Mouse (Mus musculus): ENCODE measurements around the gene Rsrp1. TPM values are rescaled to one million over a fixed set of nuclear protein-coding genes. Genes with fewer than 3 reads are reported as not detected.

Gene Rsrp1
- polyA plus RNA-seq, 1 experiment from 2014 or later, result 490 TPM

GRCm38 (mm10) chr4:134913413-134913812, 10.0 kb upstream of the Rsrp1 start:
- H3K27ac ChIP-seq, result no peak overlapping the region
- no peak for ATAC-seq (ENCODE audit: low FRiP score)
- peaks cover 16% of the 10 kb centered on the region for H3K4me1 ChIP-seq
- 29% methylated on average over 3 of the region's 3 CpGs for WGBS
- H3K27me3 ChIP-seq, result no peaks in the 10 kb centered on the region
- peaks cover 29% of the 10 kb centered on the region for H3K36me3 ChIP-seq (replicated peaks)
- peak overlapping the region; percentile 88 for H3K4me3 ChIP-seq (replicated peaks)
- H3K4me2 ChIP-seq, result peak overlapping the region; percentile 67
- peak overlapping the region; percentile 95; the same call in 1 of the 2 replicates for H3K9ac ChIP-seq
- 0 out of 2 replicates have a peak, but pooled peaks cover 4% of the 10 kb centered on the region for H3K9me3 ChIP-seq

GRCm38 (mm10) chr4:134914122-134914863, 9.1 kb upstream of the Rsrp1 start:
- 2% methylated on average over 43 of the region's 43 CpGs for WGBS
- peak; percentile 69 for ATAC-seq (ENCODE audit: low FRiP score)
- H3K4me2 ChIP-seq, result peak overlapping the region; percentile 67
- H3K27ac ChIP-seq, result peak overlapping the region; percentile 86
- peak overlapping the region; percentile 95 for H3K9ac ChIP-seq
- H3K27me3 ChIP-seq, result no peaks in the 10 kb centered on the region
- peaks cover 16% of the 10 kb centered on the region for H3K4me1 ChIP-seq
- H3K4me3 ChIP-seq (replicated peaks), result peak overlapping the region; percentile 88
- H3K9me3 ChIP-seq, result 0 out of 2 replicates have a peak, but pooled peaks cover 4% of the 10 kb centered on the region
- H3K36me3 ChIP-seq (replicated peaks), result peaks cover 20% of the 10 kb centered on the region

GRCm38 (mm10) chr4:134914864-134915209, 8.6 kb upstream of the Rsrp1 start, which contains the start of gene Tmem50a:
Gene Tmem50a, minus strand, starts transcription at chr4:134915024.
- Histone ChIP-seq H3K9ac (peak within 1 kb of the TSS; percentile 95), H3K36me3 (replicated peaks) (peaks cover 17% of the 10 kb centered on the region), H3K27me3 (no peaks in the 10 kb centered on the region), H3K27ac (peak within 1 kb of the TSS; percentile 86), H3K4me3 (replicated peaks) (peak within 1 kb of the TSS; percentile 88), H3K4me2 (peak within 1 kb of the TSS; percentile 67), H3K9me3 (0 out of 2 replicates have a peak, but pooled peaks cover 4% of the 10 kb centered on the region), H3K4me1 (peaks cover 16% of the 10 kb centered on the region)
- WGBS, result under 1% methylated on average over 25 of the region's 25 CpGs
- peak; percentile 94 for ATAC-seq (ENCODE audit: low FRiP score)

- H3K4me2 ChIP-seq, result peak overlapping the region; percentile 67
- peak overlapping the region; percentile 95 for H3K9ac ChIP-seq
- 0 out of 2 replicates have a peak, but pooled peaks cover 4% of the 10 kb centered on the region for H3K9me3 ChIP-seq
- 59% methylated on average over 14 of the region's 14 CpGs for WGBS
- ATAC-seq (ENCODE audit: low FRiP score), result peak; percentile 22; the same call in 1 of the 2 replicates
- H3K4me1 ChIP-seq, result peaks cover 16% of the 10 kb centered on the region
- no peaks in the 10 kb centered on the region for H3K27me3 ChIP-seq
- peaks cover 14% of the 10 kb centered on the region for H3K36me3 ChIP-seq (replicated peaks)
- peak overlapping the region; percentile 86; the same call in 1 of the 2 replicates for H3K27ac ChIP-seq
- H3K4me3 ChIP-seq (replicated peaks), result peak overlapping the region; percentile 88
These were observed 8.0 kb upstream of the Rsrp1 start for GRCm38 (mm10) chr4:134915223-134916050.

GRCm38 (mm10) chr4:134917194-134917593, 6.2 kb upstream of the Rsrp1 start:
- Histone ChIP-seq H3K9me3 (no peaks in the 10 kb centered on the region), H3K27ac (no peak overlapping the region), H3K36me3 (replicated peaks) (peaks cover 2% of the 10 kb centered on the region; the same call in 1 of the 2 replicates), H3K4me3 (replicated peaks) (no peak overlapping the region), H3K4me1 (peaks cover 16% of the 10 kb centered on the region), H3K4me2 (no peak overlapping the region), H3K27me3 (no peaks in the 10 kb centered on the region), H3K9ac (no peak overlapping the region)
- no peak for ATAC-seq (ENCODE audit: low FRiP score)
- 79% methylated on average over 3 of the region's 3 CpGs for WGBS

GRCm38 (mm10) chr4:134918381-134918780, 5.0 kb upstream of the Rsrp1 start:
- ATAC-seq (ENCODE audit: low FRiP score), result no peak
- 79% methylated on average over 7 of the region's 7 CpGs for WGBS
- H3K36me3 ChIP-seq (replicated peaks), result no peaks in the 10 kb centered on the region
- H3K4me1 ChIP-seq, result peaks cover 17% of the 10 kb centered on the region
- no peaks in the 10 kb centered on the region for H3K9me3 ChIP-seq
- no peak overlapping the region for H3K4me2 ChIP-seq
- no peak overlapping the region for H3K4me3 ChIP-seq (replicated peaks)
- H3K9ac ChIP-seq, result no peak overlapping the region
- no peak overlapping the region for H3K27ac ChIP-seq
- no peaks in the 10 kb centered on the region for H3K27me3 ChIP-seq

- 43% methylated on average over 12 of the region's 12 CpGs for WGBS
- peaks cover 17% of the 10 kb centered on the region for H3K4me1 ChIP-seq
- H3K9me3 ChIP-seq, result no peaks in the 10 kb centered on the region
- ATAC-seq (ENCODE audit: low FRiP score), result no peak
- no peaks in the 10 kb centered on the region for H3K36me3 ChIP-seq (replicated peaks)
- H3K4me2 ChIP-seq, result no peak overlapping the region
- no peak overlapping the region for H3K4me3 ChIP-seq (replicated peaks)
- H3K27ac ChIP-seq, result no peak overlapping the region
- no peaks in the 10 kb centered on the region for H3K27me3 ChIP-seq
- no peak overlapping the region for H3K9ac ChIP-seq
These were observed 3.5 kb upstream of the Rsrp1 start for GRCm38 (mm10) chr4:134919733-134920540.

- Histone ChIP-seq H3K9ac (no peak overlapping the region), H3K27me3 (no peaks in the 10 kb centered on the region), H3K9me3 (no peaks in the 10 kb centered on the region), H3K4me1 (peaks cover 18% of the 10 kb centered on the region), H3K36me3 (replicated peaks) (peaks cover 6% of the 10 kb centered on the region), H3K4me3 (replicated peaks) (no peak overlapping the region), H3K27ac (no peak overlapping the region), H3K4me2 (no peak overlapping the region)
- ATAC-seq (ENCODE audit: low FRiP score), result no peak
- WGBS, result 96% methylated on average over 6 of the region's 6 CpGs
These were observed 2.8 kb upstream of the Rsrp1 start for GRCm38 (mm10) chr4:134920631-134921030.

GRCm38 (mm10) chr4:134921703-134922102, 1.7 kb upstream of the Rsrp1 start:
- Histone ChIP-seq H3K27me3 (no peaks in the 10 kb centered on the region), H3K9ac (no peak overlapping the region), H3K9me3 (no peaks in the 10 kb centered on the region), H3K4me1 (peaks cover 26% of the 10 kb centered on the region), H3K36me3 (replicated peaks) (peaks cover 16% of the 10 kb centered on the region), H3K27ac (no peak overlapping the region), H3K4me2 (no peak overlapping the region), H3K4me3 (replicated peaks) (no peak overlapping the region)
- 95% methylated on average over 4 of the region's 4 CpGs for WGBS
- ATAC-seq (ENCODE audit: low FRiP score), result no peak

- H3K4me2 ChIP-seq, result peak overlapping the region; percentile 90
- peak overlapping the region; percentile 86 for H3K27ac ChIP-seq
- H3K27me3 ChIP-seq, result no peaks in the 10 kb centered on the region
- H3K36me3 ChIP-seq (replicated peaks), result peaks cover 22% of the 10 kb centered on the region
- no peak for ATAC-seq (ENCODE audit: low FRiP score)
- H3K9ac ChIP-seq, result peak overlapping the region; percentile 68
- 59% methylated on average over 10 of the region's 10 CpGs for WGBS
- peaks cover 29% of the 10 kb centered on the region for H3K4me1 ChIP-seq
- H3K4me3 ChIP-seq (replicated peaks), result peak overlapping the region; percentile 99
- H3K9me3 ChIP-seq, result no peaks in the 10 kb centered on the region
These were observed 1.1 kb upstream of the Rsrp1 start for GRCm38 (mm10) chr4:134922111-134922924.

- Histone ChIP-seq H3K4me2 (peak overlapping the region; percentile 90), H3K36me3 (replicated peaks) (peaks cover 28% of the 10 kb centered on the region), H3K4me1 (peaks cover 29% of the 10 kb centered on the region), H3K4me3 (replicated peaks) (peak overlapping the region; percentile 99), H3K27me3 (no peaks in the 10 kb centered on the region), H3K27ac (peak overlapping the region; percentile 86), H3K9ac (peak overlapping the region; percentile 68), H3K9me3 (no peaks in the 10 kb centered on the region)
- peak; percentile 63; the same call in 1 of the 2 replicates for ATAC-seq (ENCODE audit: low FRiP score)
- under 1% methylated on average over 13 of the region's 13 CpGs for WGBS
These were observed 507 bp upstream of the Rsrp1 start for GRCm38 (mm10) chr4:134922925-134923244.

Data from forebrain, embryonic 12.5 days (tissue).